Mouse (Mus musculus) MEL (cell line): ENCODE results near the gene Arhgap40.

ENCODE experiments used
- CHD2 ChIP-seq: IDR thresholded peaks from 2 replicates; pipeline ENCODE4 v1.6.1; 2011; ENCODE audit warnings: low read length, improper control_type of control experiment
- CTCF ChIP-seq, 3 experiments: IDR thresholded peaks in 2 of 3; conservative IDR thresholded peaks in 1 of 3; 2 replicates each; pipeline ENCODE4 v1.5.1; 2011 to 2012; ENCODE audit warnings: low read length in 3 of 3, low read depth in 2 of 3, mild to moderate bottlenecking in 2 of 3, improper control_type of control experiment in 1 of 3, inconsistent platforms in 1 of 3, mixed read lengths in 1 of 3, moderate library complexity in 1 of 3; ENCODE audit not compliant: control insufficient read depth in 1 of 3, insufficient read depth in 1 of 3, poor library complexity in 1 of 3, severe bottlenecking in 1 of 3
- POLR2A ChIP-seq, 2 experiments: IDR thresholded peaks; 2 replicates each; pipeline ENCODE4 v1.6.1; 2011 to 2012; ENCODE audit warnings: low read length in 2 of 2, mild to moderate bottlenecking in 2 of 2, control low read depth in 1 of 2, improper control_type of control experiment in 1 of 2, low read depth in 1 of 2, moderate library complexity in 1 of 2; ENCODE audit not compliant: control insufficient read depth in 1 of 2, insufficient read depth in 1 of 2, poor library complexity in 1 of 2
- USF2 ChIP-seq, 2 experiments: IDR thresholded peaks; 2 replicates each; pipeline ENCODE4 v1.6.1; 2011 to 2012; ENCODE audit warnings: improper control_type of control experiment in 2 of 2, low read length in 2 of 2, borderline replicate concordance in 1 of 2, inconsistent platforms in 1 of 2, low read depth in 1 of 2, mild to moderate bottlenecking in 1 of 2; ENCODE audit not compliant: insufficient read depth in 1 of 2
- ZNF384 ChIP-seq: IDR thresholded peaks from 2 replicates; pipeline ENCODE4 v1.6.1; 2012; ENCODE audit warnings: low read depth, mild to moderate bottlenecking, inconsistent platforms, low read length, improper control_type of control experiment

- no peak for TF ChIP-seq CTCF (IDR thresholded peaks at IDR 0.05 in 2 of 3, conservative IDR thresholded peaks at IDR 0.05 in 1 of 3; ENCODE audit: control insufficient read depth in 1 of 3, insufficient read depth in 1 of 3, low read depth in 2 of 3, low read length in 3 of 3, poor library complexity in 1 of 3, severe bottlenecking in 1 of 3)
- no peak for TF ChIP-seq USF2 (IDR thresholded peaks at IDR 0.05; ENCODE audit: borderline replicate concordance in 1 of 2, insufficient read depth in 1 of 2, low read depth in 1 of 2, low read length in 2 of 2)
- TF ChIP-seq ZNF384, result no peak
- TF ChIP-seq POLR2A (IDR thresholded peaks at IDR 0.05; ENCODE audit: control insufficient read depth in 1 of 2, insufficient read depth in 1 of 2, low read depth in 1 of 2, low read length in 2 of 2, poor library complexity in 1 of 2), result no peak
- no peak for TF ChIP-seq CHD2
Observed at GRCm38 (mm10) chr2:158545266-158545665, 32.7 kb downstream of the Arhgap40 start.
